Mouse (Mus musculus) liver, embryonic 11.5 days (tissue): ENCODE data around the gene Ndufa10. TPM values are rescaled to one million over a fixed set of nuclear protein-coding genes. Genes with fewer than 3 reads are reported as not detected.
"Not testable (repeated sequence)": the region's sequence is repeated elsewhere in the genome, so short reads cannot be mapped to it uniquely, and the experiment has no call there.

ENCODE experiments used
- ATAC-seq: fragments of 200-750 bp; cut with Nextera tagmentation; replicated peaks from 2 replicates; pipeline ENCODE4 v1.8.0; 2017; ENCODE audit warnings: moderate number of reproducible peaks, mild to moderate bottlenecking, moderate TSS enrichment, moderate library complexity; ENCODE audit not compliant: low FRiP score
- DNase-seq: peaks from one replicate; pipeline ENCODE4 v3.0.0-alpha.2; 2017; ENCODE audit warnings: low spot score
- H3K27ac ChIP-seq: fragments of 300-500 bp; sonication (generic); 2 replicates; pipeline ENCODE4 v1.5.1; 2014; ENCODE audit warnings: mild to moderate bottlenecking, low read depth, low read length, control low read depth
- H3K27me3 ChIP-seq: fragments of 300-500 bp; sonication (generic); replicated peaks from 2 replicates; pipeline ENCODE4 v1.6.1; 2014; ENCODE audit warnings: low read length, mixed read lengths; ENCODE audit not compliant: control insufficient read depth, insufficient read depth
- H3K36me3 ChIP-seq: fragments of 300-500 bp; sonication (generic); 2 replicates; pipeline ENCODE4 v1.6.1; 2014; ENCODE audit warnings: mild to moderate bottlenecking, low read length, moderate library complexity, mixed read lengths; ENCODE audit not compliant: control insufficient read depth, insufficient read depth
- H3K4me1 ChIP-seq: fragments of 300-500 bp; sonication (generic); replicated peaks from 2 replicates; pipeline ENCODE4 v1.6.1; 2014; ENCODE audit warnings: low read length, mixed read lengths; ENCODE audit not compliant: control insufficient read depth, insufficient read depth
- H3K4me2 ChIP-seq: fragments of 300-500 bp; sonication (generic); 2 replicates; pipeline ENCODE4 v1.6.1; 2014; ENCODE audit warnings: mild to moderate bottlenecking, control low read depth, moderate library complexity
- H3K4me3 ChIP-seq: fragments of 300-500 bp; sonication (generic); 2 replicates; pipeline ENCODE4 v1.5.1; 2014; ENCODE audit warnings: low read depth, low read length, control low read depth
- H3K9ac ChIP-seq: fragments of 300-500 bp; sonication (generic); 2 replicates; pipeline ENCODE4 v1.6.1; 2014; ENCODE audit warnings: low read depth, low read length, control low read depth
- H3K9me3 ChIP-seq: fragments of 300-500 bp; sonication (generic); 2 replicates; pipeline ENCODE4 v1.6.1; 2016; ENCODE audit warnings: low read length, inconsistent platforms, mixed read lengths; ENCODE audit not compliant: control insufficient read depth
- WGBS: fragments of 180-500 bp; shearing (Covaris S2); extraction: QIAGEN DNeasy Blood & Tissue Kit; methylation state at CpG from one replicate; pipeline ENCODE4 v1.1.7; 2014; 5-methylcytosine and 5-hydroxymethylcytosine counted together
- polyA plus RNA-seq: library from polyadenylated mRNA; unstranded; fragments of >200 nt; fragmentation: Nextera tagmentation; extraction: Ambion mirVana; gene quantifications from 2 replicates; pipeline ENCODE4 v1.2.1, GENCODE M21; 2014

Gene Ndufa10
- 270 and 276 TPM in 2 replicates for polyA plus RNA-seq

DNA sequence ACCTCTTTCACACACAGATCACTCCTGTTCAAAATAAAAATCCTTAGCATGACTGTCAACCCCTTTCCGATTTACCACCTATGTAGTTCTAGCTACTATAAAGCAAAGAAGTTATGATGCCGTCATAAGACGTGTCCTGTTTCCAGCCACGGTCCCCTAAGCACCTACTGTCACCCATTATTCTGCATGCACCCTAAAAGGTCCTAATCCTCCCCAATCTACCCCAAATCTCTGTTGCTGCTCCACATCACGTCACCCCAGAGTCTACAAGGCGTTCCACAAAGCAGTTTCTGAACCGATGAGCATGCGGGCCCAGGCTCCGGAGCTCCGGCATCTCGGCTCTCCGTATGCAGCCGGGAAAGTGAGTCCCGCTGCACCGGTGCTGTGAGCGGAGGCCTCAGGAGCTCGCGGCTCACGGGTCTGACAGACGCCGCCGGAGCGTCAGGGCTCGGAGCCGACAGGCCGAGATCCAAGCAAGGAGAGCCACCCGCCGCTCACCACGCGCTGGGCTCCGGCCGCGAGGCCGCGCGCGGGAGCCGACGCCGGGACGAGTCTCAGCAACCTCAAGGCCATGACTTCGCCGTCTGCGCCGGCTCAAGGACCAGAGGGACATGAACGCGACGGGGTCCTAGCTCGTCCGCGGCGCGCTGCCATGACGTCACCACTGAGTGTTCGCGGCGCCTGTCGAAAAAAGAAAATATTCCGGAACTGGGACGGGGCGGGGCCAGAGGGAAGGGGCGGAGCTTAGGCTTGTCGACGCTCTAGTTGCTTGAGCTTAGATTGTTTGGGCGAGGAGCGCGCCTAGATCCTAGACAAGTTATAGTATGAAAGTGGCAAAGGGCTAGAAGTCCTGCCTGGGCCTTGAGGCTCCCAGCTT lies at the start of gene Ndufa10:
Gene Ndufa10, minus strand, starts transcription at position 696 of the 877 bp plus-strand sequence.
- no peaks in the 10 kb centered on the region for H3K9me3 ChIP-seq
- H3K4me2 ChIP-seq = peak within 1 kb of the TSS; percentile 85
- ATAC-seq (peak; percentile 92), DNase-seq (peak; percentile 97)
- 0 out of 2 replicates have a peak, but pooled peaks cover 2% of the 10 kb centered on the region for H3K27me3 ChIP-seq
- H3K4me1 ChIP-seq = peaks cover 3% of the 10 kb centered on the region; the same call in 1 of the 2 replicates
- H3K9ac ChIP-seq = peak within 1 kb of the TSS; percentile 93
- under 1% methylated on average over 67 of the region's 67 CpGs for WGBS
- H3K36me3 ChIP-seq = peaks cover 18% of the 10 kb centered on the region
- H3K4me3 ChIP-seq = peak within 1 kb of the TSS; percentile 94
- H3K27ac ChIP-seq = peak within 1 kb of the TSS; percentile 38

DNA sequence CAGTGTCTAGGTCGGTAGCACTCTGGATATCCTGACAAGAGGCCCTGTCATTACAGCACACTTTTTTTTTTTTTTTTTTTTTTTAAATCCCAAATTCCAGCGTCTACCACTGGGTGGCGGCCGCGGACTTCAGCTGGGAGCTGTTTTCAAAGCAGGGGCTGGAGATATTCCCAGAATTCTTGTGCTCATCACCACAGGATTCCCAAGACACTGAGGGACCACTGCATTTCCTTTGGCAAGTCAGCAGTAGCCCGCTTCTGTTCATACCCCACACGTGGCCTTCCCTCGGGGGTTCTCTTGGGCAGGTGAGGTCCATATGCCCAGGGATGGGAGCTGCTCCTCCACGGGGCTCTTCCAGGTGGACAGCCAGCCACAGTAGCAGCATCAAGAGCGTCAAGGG lies 47.7 kb upstream of the Ndufa10 start:
- no peak for ATAC-seq
- Histone ChIP-seq H3K4me3 (no peak overlapping the region), H3K4me2 (no peak overlapping the region), H3K4me1 (no peaks in the 10 kb centered on the region), H3K27me3 (no peaks in the 10 kb centered on the region), H3K27ac (no peak overlapping the region), H3K36me3 (no peaks in the 10 kb centered on the region), H3K9me3 (no peaks in the 10 kb centered on the region), H3K9ac (no peak overlapping the region)
- 18% methylated on average over 10 of the region's 10 CpGs for WGBS
- no peak for DNase-seq

DNA sequence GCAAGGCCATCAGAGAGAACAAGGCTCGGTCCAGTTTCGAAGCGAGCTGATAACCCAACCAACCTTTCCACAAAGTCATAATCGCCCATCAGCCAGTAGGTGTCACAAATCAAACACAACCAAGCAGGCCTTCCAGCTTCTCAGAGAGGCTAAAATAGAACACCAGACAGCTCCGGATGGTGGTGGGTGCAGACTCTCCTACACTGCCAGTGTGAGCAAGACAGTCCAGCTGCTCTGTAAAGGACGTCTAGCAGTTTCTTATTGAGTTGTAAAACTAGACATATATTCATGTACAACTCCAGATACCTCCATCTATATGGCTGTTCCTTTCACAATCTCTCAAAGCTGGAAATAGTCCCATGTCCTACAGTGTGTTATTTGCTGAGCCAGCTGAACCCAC lies 45.4 kb upstream of the Ndufa10 start:
- 79% methylated on average over 6 of the region's 6 CpGs for WGBS
- DNase-seq = no peak
- no peaks in the 10 kb centered on the region for H3K36me3 ChIP-seq
- H3K4me3 ChIP-seq = no peak overlapping the region
- H3K27me3 ChIP-seq = no peaks in the 10 kb centered on the region
- H3K4me1 ChIP-seq = no peaks in the 10 kb centered on the region
- H3K4me2 ChIP-seq = no peak overlapping the region
- no peaks in the 10 kb centered on the region for H3K9me3 ChIP-seq
- ATAC-seq = no peak
- H3K9ac ChIP-seq = no peak overlapping the region
- no peak overlapping the region for H3K27ac ChIP-seq

DNA sequence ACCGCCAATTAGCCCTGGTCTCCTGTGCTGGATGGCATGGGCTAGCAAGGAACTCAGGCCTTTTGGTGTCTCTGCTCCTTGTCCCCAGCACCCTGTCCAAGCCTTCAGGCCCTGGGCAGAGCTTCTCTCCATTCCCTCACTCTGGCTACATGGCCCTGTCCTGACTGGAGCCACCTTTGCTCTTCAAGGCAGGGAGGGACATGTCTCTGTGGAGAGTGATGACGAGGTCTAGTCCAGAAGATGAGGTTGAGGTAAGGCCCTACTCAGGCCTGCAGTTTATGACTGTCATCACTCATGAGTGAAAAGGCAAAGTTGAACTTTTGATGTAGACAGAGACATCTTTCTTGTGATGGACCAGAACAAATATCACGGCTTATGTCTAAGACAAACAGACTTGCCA lies 44.9 kb upstream of the Ndufa10 start, which contains the start of gene Olfr1414:
Gene Olfr1414, minus strand, starts transcription at position 101 of the 400 bp plus-strand sequence.
- no peak within 1 kb of the TSS for H3K4me2 ChIP-seq
- H3K27me3 ChIP-seq = no peaks in the 10 kb centered on the region
- DNase-seq = no peak
- 69% methylated on average over 3 of the region's 3 CpGs for WGBS
- H3K4me1 ChIP-seq = no peaks in the 10 kb centered on the region
- no peaks in the 10 kb centered on the region for H3K9me3 ChIP-seq
- H3K9ac ChIP-seq = no peak within 1 kb of the TSS
- H3K36me3 ChIP-seq = no peaks in the 10 kb centered on the region
- no peak within 1 kb of the TSS for H3K4me3 ChIP-seq
- no peak within 1 kb of the TSS for H3K27ac ChIP-seq
- no peak for ATAC-seq

DNA sequence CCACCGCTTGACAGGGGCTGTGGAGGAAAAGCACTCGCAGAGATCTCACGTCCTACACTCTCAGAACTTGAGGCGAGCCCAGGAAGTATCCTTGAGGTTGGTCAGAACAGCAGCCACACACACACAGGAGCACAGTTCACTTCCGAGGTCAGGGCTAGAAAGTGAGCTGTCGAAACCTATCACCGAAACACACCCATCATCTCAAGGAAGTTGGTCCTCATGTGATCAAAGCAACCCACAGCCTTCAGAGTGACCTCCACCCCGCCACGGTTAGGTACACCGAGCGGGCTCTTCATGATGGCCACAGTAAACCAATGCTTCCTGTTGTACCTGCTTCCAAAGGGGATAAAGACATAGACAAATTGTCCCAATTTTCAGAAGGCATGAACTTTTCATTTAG lies 41.7 kb upstream of the Ndufa10 start:
- Histone ChIP-seq H3K36me3 (no peaks in the 10 kb centered on the region), H3K27ac (no peak overlapping the region), H3K4me1 (no peaks in the 10 kb centered on the region), H3K4me3 (no peak overlapping the region), H3K9me3 (no peaks in the 10 kb centered on the region), H3K27me3 (no peaks in the 10 kb centered on the region), H3K9ac (no peak overlapping the region), H3K4me2 (no peak overlapping the region)
- ATAC-seq (no peak), DNase-seq (no peak)
- WGBS = 58% methylated on average over 11 of the region's 11 CpGs

DNA sequence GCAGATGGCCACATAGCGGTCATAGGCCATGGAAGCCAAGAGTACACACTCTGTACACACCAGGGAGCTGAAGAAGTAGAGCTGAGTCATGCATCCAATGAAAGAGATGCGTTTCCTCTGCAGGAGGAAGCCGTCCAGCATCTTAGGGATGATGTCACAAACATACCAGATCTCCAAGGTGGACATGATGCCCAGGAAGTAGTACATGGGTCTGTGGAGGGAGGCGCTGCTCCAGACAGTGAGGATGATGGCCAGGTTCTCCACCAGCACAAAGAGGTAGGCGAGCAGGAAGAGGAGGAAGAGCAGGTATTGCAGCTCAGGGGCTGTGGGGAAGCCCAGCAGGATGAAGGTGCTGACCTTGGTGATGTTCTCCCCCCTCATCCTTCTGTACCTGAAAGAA lies 38.0 kb upstream of the Ndufa10 start:
- not testable (repeated sequence) for H3K27ac ChIP-seq, H3K4me3 ChIP-seq, H3K9ac ChIP-seq, H3K27me3 ChIP-seq, ATAC-seq, H3K9me3 ChIP-seq, H3K4me1 ChIP-seq, H3K36me3 ChIP-seq, H3K4me2 ChIP-seq, DNase-seq
- 77% methylated on average over 4 of the region's 5 CpGs for WGBS

DNA sequence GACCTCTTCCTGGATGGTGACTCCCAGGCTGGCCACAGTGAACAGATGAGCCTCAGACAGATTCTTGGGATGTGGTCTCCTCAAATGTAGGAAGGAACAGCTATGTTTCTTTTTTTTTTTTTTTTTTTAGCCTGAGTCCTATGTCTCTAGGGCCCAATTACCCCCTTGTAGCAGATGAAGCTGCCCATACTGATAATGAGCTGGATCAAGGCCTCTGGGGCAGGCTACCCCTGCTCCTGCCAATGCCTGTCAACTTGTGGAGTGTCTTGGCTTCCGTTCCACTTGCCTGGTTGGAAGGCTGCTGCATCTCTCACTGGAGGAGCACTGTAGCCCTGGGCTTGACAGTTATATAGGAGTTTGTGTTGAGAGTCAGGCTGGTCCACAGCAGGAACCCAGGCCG lies 22.3 kb upstream of the Ndufa10 start, which contains the start of gene Olfr1415:
Gene Olfr1415, minus strand, starts transcription at position 101 of the 400 bp plus-strand sequence.
- 75% methylated on average over 2 of the region's 2 CpGs for WGBS

DNA sequence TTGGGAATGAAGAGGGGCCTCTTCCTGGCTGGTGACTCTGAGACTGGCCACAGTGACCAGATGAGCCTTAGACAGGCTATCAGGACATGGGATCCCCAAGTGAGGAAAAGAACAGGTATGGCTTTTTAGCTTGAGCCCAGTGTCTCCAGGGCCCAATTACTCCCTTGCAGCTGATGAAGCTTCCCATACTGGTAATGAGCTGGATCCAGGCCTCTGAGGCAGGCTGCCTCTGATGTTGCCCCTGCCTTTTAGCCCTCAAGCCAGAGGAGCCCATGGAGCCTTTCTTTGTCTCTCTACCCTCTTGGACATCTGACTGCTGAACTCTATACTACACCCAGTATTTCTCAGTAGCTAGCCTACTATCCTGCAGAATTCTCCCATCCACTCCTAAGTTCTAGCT lies 11.4 kb upstream of the Ndufa10 start, which contains the start of gene Olfr1416:
Gene Olfr1416, minus strand, starts transcription at position 101 of the 400 bp plus-strand sequence.
- Histone ChIP-seq H3K27ac (no peak within 1 kb of the TSS), H3K27me3 (no peaks in the 10 kb centered on the region), H3K9me3 (no peaks in the 10 kb centered on the region), H3K4me3 (no peak within 1 kb of the TSS), H3K4me2 (no peak within 1 kb of the TSS), H3K36me3 (no peaks in the 10 kb centered on the region), H3K9ac (no peak within 1 kb of the TSS), H3K4me1 (no peaks in the 10 kb centered on the region)
- no peak for DNase-seq
- no peak for ATAC-seq

More for the DNA sequence above, 22.3 kb upstream of the Ndufa10 start, which contains the start of gene Olfr1415:
- no peak within 1 kb of the TSS for H3K4me3 ChIP-seq
- H3K4me2 ChIP-seq = no peak within 1 kb of the TSS
- no peaks in the 10 kb centered on the region for H3K27me3 ChIP-seq
- H3K27ac ChIP-seq = no peak within 1 kb of the TSS
- H3K9me3 ChIP-seq = no peaks in the 10 kb centered on the region
- no peak within 1 kb of the TSS for H3K9ac ChIP-seq
- ATAC-seq (no peak), DNase-seq (no peak)
- H3K36me3 ChIP-seq = no peaks in the 10 kb centered on the region
- no peaks in the 10 kb centered on the region for H3K4me1 ChIP-seq
